Mouse (Mus musculus) left cerebral cortex, postnatal 25 days (tissue): Measurements from ENCODE around the gene Fcho1. TPM values are rescaled to one million over a fixed set of nuclear protein-coding genes. Genes with fewer than 3 reads are reported as not detected.
"Not testable (repeated sequence)": the region's sequence is repeated elsewhere in the genome, so short reads cannot be mapped to it uniquely, and the experiment has no call there.

Experiments used
- DNase-seq, 2 experiments: peaks; one replicate each; pipeline ENCODE4 v3.0.0; 2022; ENCODE audit warnings: low spot score in 2 of 2, mixed read lengths in 1 of 2
- intact Hi-C: fragments of 180-260 bp; cut with DNase I; formaldehyde crosslinking; loops from one replicate; pipeline ENCODE4 v1.15.1; 2025
- total RNA-seq, 2 experiments: library from RNA; stranded (reverse); gene quantifications; 2 replicates each; pipeline ENCODE4 v1.2.3; 2021

Gene Fcho1
- total RNA-seq, 2 experiments from 2014 or later, result 177 to 183 TPM

GRCm38 (mm10) chr8:71719928-71720457 lies 5.5 kb downstream of the Fcho1 start:
- intact Hi-C loops, result loop anchor here (1.0 kb wide), 1 partner anchor 49 kb away; the partner anchor contains the start of gene Unc13a
- peak; percentile 86 to 91 for DNase-seq

- DNase-seq, result peak in 1 of 2 experiments; percentile 59
- intact Hi-C loops, result no loop called here
Observed at GRCm38 (mm10) chr8:71719218-71719617, 6.3 kb downstream of the Fcho1 start.

- DNase-seq, result no peak
- intact Hi-C loops, result no loop called here
Observed at GRCm38 (mm10) chr8:71718252-71718651, 7.3 kb downstream of the Fcho1 start.

- DNase-seq, result no peak
- intact Hi-C loops, result no loop called here
Observed at GRCm38 (mm10) chr8:71717096-71717495, 8.4 kb downstream of the Fcho1 start.

GRCm38 (mm10) chr8:71716561-71717053 lies 8.9 kb downstream of the Fcho1 start:
- intact Hi-C loops, result no loop called here
- DNase-seq, result no peak

- intact Hi-C loops, result no loop called here
- DNase-seq, result peak in 1 of 2 experiments; percentile 69
Observed at GRCm38 (mm10) chr8:71715531-71715930, 10.0 kb downstream of the Fcho1 start.

GRCm38 (mm10) chr8:71711574-71711973 lies 13.9 kb downstream of the Fcho1 start:
- peak in 1 of 2 experiments; percentile 71 for DNase-seq
- intact Hi-C loops, result loop anchor here (2.0 kb wide), 1 partner anchor 19 kb away; no protein-coding TSS in a partner anchor

- DNase-seq, result peak; percentile 84 to 85
- intact Hi-C loops, result loop anchor here (2.0 kb wide), 1 partner anchor 21 kb away; no protein-coding TSS in a partner anchor
Observed at GRCm38 (mm10) chr8:71709800-71710446, 15.6 kb downstream of the Fcho1 start.

GRCm38 (mm10) chr8:71709134-71709799 lies 16.2 kb downstream of the Fcho1 start:
- intact Hi-C loops, result no loop called here
- peak in 1 of 2 experiments; percentile 69 for DNase-seq

GRCm38 (mm10) chr8:71707874-71708273 lies 17.6 kb downstream of the Fcho1 start:
- intact Hi-C loops, result no loop called here
- DNase-seq, result peak in 1 of 2 experiments; percentile 73

GRCm38 (mm10) chr8:71703400-71703799 lies 22.1 kb downstream of the Fcho1 start:
- intact Hi-C loops, result not testable (repeated sequence)

GRCm38 (mm10) chr8:71702923-71703322 lies 22.6 kb downstream of the Fcho1 start:
- intact Hi-C loops, result no loop called here
- no peak for DNase-seq

More at GRCm38 (mm10) chr8:71703400-71703799, 22.1 kb downstream of the Fcho1 start:
- not testable (repeated sequence) for DNase-seq

GRCm38 (mm10) chr8:71702087-71702432 lies 23.5 kb downstream of the Fcho1 start:
- no peak for DNase-seq
- intact Hi-C loops, result no loop called here

- no peak for DNase-seq
- intact Hi-C loops, result no loop called here
Observed at GRCm38 (mm10) chr8:71701414-71702086, 24.0 kb downstream of the Fcho1 start, which contains the start of gene B3gnt3. TSS of gene B3gnt3 (minus strand) at chr8:71701789.

- intact Hi-C loops, result no loop called here
- DNase-seq, result no peak
Observed at GRCm38 (mm10) chr8:71700493-71701269, 24.8 kb downstream of the Fcho1 start.

GRCm38 (mm10) chr8:71695456-71695855 lies 30.1 kb downstream of the Fcho1 start:
- DNase-seq, intact Hi-C loops: not testable (repeated sequence)

GRCm38 (mm10) chr8:71693166-71694041 lies 32.1 kb downstream of the Fcho1 start:
- intact Hi-C loops, result no loop called here
- no peak for DNase-seq

- no peak for DNase-seq
- intact Hi-C loops, result no loop called here
Observed at GRCm38 (mm10) chr8:71692509-71692908, 33.0 kb downstream of the Fcho1 start.
